Mouse (Mus musculus): ENCODE measurements at regions not wholly inside any gene's neighbourhood (a gene's known extent, or its start where the extent isn't known, plus 50 kb on each side); places are given as distances from the start of the nearest gene placed in this dataset.

- Histone ChIP-seq H3K4me2 (replicated peaks) (no peak overlapping the region), H3K36me3 (no peaks in the 10 kb centered on the region), H3K27me3 (0 out of 2 replicates have a peak, but pooled peaks cover 7% of the 10 kb centered on the region), H3K9me3 (no peaks in the 10 kb centered on the region), H3K4me3 (no peak overlapping the region), H3K4me1 (peaks cover 17% of the 10 kb centered on the region), H3K27ac (replicated peaks) (no peak overlapping the region), H3K9ac (replicated peaks) (no peak overlapping the region)
- no peak for ATAC-seq (ENCODE audit: low FRiP score, low read depth)
- WGBS, result 42% methylated on average over 5 of the region's 5 CpGs
Measured at GRCm38 (mm10) chr13:43952972-43953592, 168.5 kb downstream of the Cd83 start.

- Histone ChIP-seq H3K4me1 (peaks cover 14% of the 10 kb centered on the region), H3K9ac (replicated peaks) (no peak overlapping the region), H3K27ac (replicated peaks) (no peak overlapping the region), H3K4me3 (no peak overlapping the region), H3K4me2 (replicated peaks) (no peak overlapping the region), H3K27me3 (peaks cover 12% of the 10 kb centered on the region; the same call in 1 of the 2 replicates), H3K9me3 (no peaks in the 10 kb centered on the region), H3K36me3 (no peaks in the 10 kb centered on the region)
- ATAC-seq (ENCODE audit: low FRiP score, low read depth), result no peak
- 92% methylated on average over 10 of the region's 10 CpGs for WGBS
Measured at GRCm38 (mm10) chr13:43954714-43955393, 170.3 kb downstream of the Cd83 start.

- no peaks in the 10 kb centered on the region for H3K9me3 ChIP-seq
- no peak for ATAC-seq (ENCODE audit: low FRiP score, low read depth)
- H3K4me3 ChIP-seq, result no peak overlapping the region
- no peak overlapping the region for H3K4me2 ChIP-seq (replicated peaks)
- H3K4me1 ChIP-seq, result peaks cover 3% of the 10 kb centered on the region
- no peaks in the 10 kb centered on the region for H3K36me3 ChIP-seq
- WGBS, result 87% methylated on average over 2 of the region's 2 CpGs
- no peak overlapping the region for H3K27ac ChIP-seq (replicated peaks)
- H3K27me3 ChIP-seq, result peaks cover 8% of the 10 kb centered on the region
- H3K9ac ChIP-seq (replicated peaks), result no peak overlapping the region
Measured at GRCm38 (mm10) chr13:43957046-43957445, 172.5 kb downstream of the Cd83 start.

GRCm38 (mm10) chr13:43959121-43959572, 174.6 kb downstream of the Cd83 start:
- no peak overlapping the region for H3K4me3 ChIP-seq
- H3K4me1 ChIP-seq, result no peaks in the 10 kb centered on the region; the same call in 1 of the 2 replicates
- whole genome bisulfite sequencing, result 73% methylated on average over 9 of the region's 9 CpGs
- no peak overlapping the region for H3K4me2 ChIP-seq (replicated peaks)
- H3K36me3 ChIP-seq, result no peaks in the 10 kb centered on the region
- no peaks in the 10 kb centered on the region for H3K9me3 ChIP-seq
- no peak for ATAC-seq (ENCODE audit: low FRiP score, low read depth)
- H3K9ac ChIP-seq (replicated peaks), result no peak overlapping the region
- peaks cover 8% of the 10 kb centered on the region for H3K27me3 ChIP-seq
- no peak overlapping the region for H3K27ac ChIP-seq (replicated peaks)

GRCm38 (mm10) chr13:43961047-43961690, 176.6 kb downstream of the Cd83 start:
- Histone ChIP-seq H3K9me3 (no peaks in the 10 kb centered on the region), H3K9ac (replicated peaks) (no peak overlapping the region), H3K36me3 (no peaks in the 10 kb centered on the region), H3K27me3 (peaks cover 8% of the 10 kb centered on the region), H3K4me3 (no peak overlapping the region), H3K4me1 (no peaks in the 10 kb centered on the region; the same call in 1 of the 2 replicates), H3K4me2 (replicated peaks) (no peak overlapping the region), H3K27ac (replicated peaks) (no peak overlapping the region)
- 80% methylated on average over 6 of the region's 6 CpGs for whole genome bisulfite sequencing
- ATAC-seq (ENCODE audit: low FRiP score, low read depth), result no peak

GRCm38 (mm10) chr13:43961987-43962386, 177.4 kb downstream of the Cd83 start:
- Histone ChIP-seq H3K4me2 (replicated peaks) (no peak overlapping the region), H3K4me1 (no peaks in the 10 kb centered on the region; the same call in 1 of the 2 replicates), H3K27me3 (peaks cover 8% of the 10 kb centered on the region), H3K9me3 (no peaks in the 10 kb centered on the region), H3K4me3 (no peak overlapping the region), H3K36me3 (no peaks in the 10 kb centered on the region), H3K27ac (replicated peaks) (no peak overlapping the region), H3K9ac (replicated peaks) (no peak overlapping the region)
- WGBS, result 84% methylated on average over 3 of the region's 3 CpGs
- ATAC-seq (ENCODE audit: low FRiP score, low read depth), result no peak

- H3K9ac ChIP-seq (replicated peaks), result no peak overlapping the region
- H3K27ac ChIP-seq (replicated peaks), result no peak overlapping the region
- no peak for ATAC-seq (ENCODE audit: low FRiP score, low read depth)
- H3K27me3 ChIP-seq, result peaks cover 8% of the 10 kb centered on the region
- no peak overlapping the region for H3K4me2 ChIP-seq (replicated peaks)
- H3K9me3 ChIP-seq, result no peaks in the 10 kb centered on the region
- H3K4me1 ChIP-seq, result no peaks in the 10 kb centered on the region; the same call in 1 of the 2 replicates
- WGBS, result 86% methylated on average over 3 of the region's 3 CpGs
- no peak overlapping the region for H3K4me3 ChIP-seq
- no peaks in the 10 kb centered on the region for H3K36me3 ChIP-seq
Measured at GRCm38 (mm10) chr13:43963321-43963720, 178.7 kb downstream of the Cd83 start.

GRCm38 (mm10) chr13:43965256-43965905, 180.8 kb downstream of the Cd83 start:
- Histone ChIP-seq H3K27me3 (peaks cover 3% of the 10 kb centered on the region), H3K4me3 (no peak overlapping the region), H3K4me1 (no peaks in the 10 kb centered on the region), H3K9me3 (no peaks in the 10 kb centered on the region), H3K9ac (replicated peaks) (no peak overlapping the region), H3K4me2 (replicated peaks) (no peak overlapping the region), H3K27ac (replicated peaks) (no peak overlapping the region), H3K36me3 (no peaks in the 10 kb centered on the region)
- no peak for ATAC-seq (ENCODE audit: low FRiP score, low read depth)
- 85% methylated on average over 4 of the region's 4 CpGs for WGBS

GRCm38 (mm10) chr13:43967516-43967915, 182.9 kb downstream of the Cd83 start:
- H3K36me3 ChIP-seq, result no peaks in the 10 kb centered on the region
- no peaks in the 10 kb centered on the region for H3K4me1 ChIP-seq
- H3K27ac ChIP-seq (replicated peaks), result no peak overlapping the region
- WGBS, result 82% methylated on average over 5 of the region's 5 CpGs
- H3K4me3 ChIP-seq, result no peak overlapping the region
- ATAC-seq (ENCODE audit: low FRiP score, low read depth), result no peak
- no peaks in the 10 kb centered on the region; the same call in none of the 2 replicates for H3K27me3 ChIP-seq
- H3K4me2 ChIP-seq (replicated peaks), result no peak overlapping the region
- no peaks in the 10 kb centered on the region for H3K9me3 ChIP-seq
- H3K9ac ChIP-seq (replicated peaks), result no peak overlapping the region

- H3K27ac ChIP-seq (replicated peaks), result no peak overlapping the region
- H3K4me2 ChIP-seq (replicated peaks), result no peak overlapping the region
- 82% methylated on average over 2 of the region's 2 CpGs for WGBS
- no peak for ATAC-seq (ENCODE audit: low FRiP score, low read depth)
- no peaks in the 10 kb centered on the region for H3K9me3 ChIP-seq
- no peaks in the 10 kb centered on the region; the same call in 1 of the 2 replicates for H3K27me3 ChIP-seq
- no peak overlapping the region for H3K4me3 ChIP-seq
- no peaks in the 10 kb centered on the region for H3K36me3 ChIP-seq
- no peak overlapping the region for H3K9ac ChIP-seq (replicated peaks)
- H3K4me1 ChIP-seq, result no peaks in the 10 kb centered on the region; the same call in 1 of the 2 replicates
Measured at GRCm38 (mm10) chr13:43972906-43973305, 188.3 kb downstream of the Cd83 start.

GRCm38 (mm10) chr13:43975281-43975680, 190.7 kb downstream of the Cd83 start:
- Histone ChIP-seq H3K9ac (replicated peaks) (no peak overlapping the region), H3K36me3 (no peaks in the 10 kb centered on the region), H3K4me2 (replicated peaks) (no peak overlapping the region), H3K27me3 (no peaks in the 10 kb centered on the region; the same call in 1 of the 2 replicates), H3K4me1 (no peaks in the 10 kb centered on the region; the same call in 1 of the 2 replicates), H3K27ac (replicated peaks) (no peak overlapping the region), H3K4me3 (no peak overlapping the region), H3K9me3 (no peaks in the 10 kb centered on the region)
- ATAC-seq (ENCODE audit: low FRiP score, low read depth), result no peak
- 85% methylated on average over 13 of the region's 13 CpGs for WGBS

- Histone ChIP-seq H3K36me3 (no peaks in the 10 kb centered on the region), H3K27ac (replicated peaks) (no peak overlapping the region), H3K4me1 (no peaks in the 10 kb centered on the region; the same call in 1 of the 2 replicates), H3K4me3 (no peak overlapping the region), H3K27me3 (no peaks in the 10 kb centered on the region; the same call in 1 of the 2 replicates), H3K9ac (replicated peaks) (no peak overlapping the region), H3K4me2 (replicated peaks) (no peak overlapping the region), H3K9me3 (no peaks in the 10 kb centered on the region)
- 61% methylated on average over 7 of the region's 7 CpGs for WGBS
- no peak for ATAC-seq (ENCODE audit: low FRiP score, low read depth)
Measured at GRCm38 (mm10) chr13:43975801-43976200, 191.2 kb downstream of the Cd83 start.

Data from midbrain, embryonic 12.5 days (tissue).